Mouse (Mus musculus): Measurements from ENCODE around the gene Mcm9. TPM values are rescaled to one million over a fixed set of nuclear protein-coding genes. Genes with fewer than 3 reads are reported as not detected.

Gene Mcm9
- polyA plus RNA-seq, 1 experiment from 2014 or later, result 15.4 TPM

DNA sequence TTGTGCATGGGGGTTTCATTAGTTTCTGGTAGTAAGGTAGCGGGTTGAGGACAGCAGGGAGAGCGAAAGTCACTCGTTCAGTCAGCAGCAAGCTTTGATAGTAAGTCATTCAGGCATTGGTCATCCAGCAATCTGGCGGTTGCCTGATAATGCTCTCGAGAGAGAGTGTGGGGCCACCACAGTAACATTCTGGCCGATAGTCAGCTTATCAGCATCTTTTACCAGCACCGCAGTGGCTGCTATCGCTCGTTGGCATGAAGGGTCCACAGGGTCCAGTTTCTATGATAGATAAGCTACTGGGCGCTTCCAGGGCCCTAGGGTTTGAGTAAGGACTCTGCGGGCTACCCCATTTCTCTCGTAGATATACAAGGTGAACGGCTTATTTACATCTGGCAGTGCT, 136.3 kb downstream of the Mcm9 start:
- Histone ChIP-seq H3K4me3 (replicated peaks) (no peak overlapping the region), H3K36me3 (no peaks in the 10 kb centered on the region), H3K27ac (no peak overlapping the region), H3K27me3 (no peaks in the 10 kb centered on the region), H3K9ac (replicated peaks) (no peak overlapping the region), H3K9me3 (peaks cover 14% of the 10 kb centered on the region), H3K4me1 (replicated peaks) (no peaks in the 10 kb centered on the region), H3K4me2 (no peak overlapping the region)
- WGBS, result 93% methylated on average over 13 of the region's 13 CpGs
- ATAC-seq (ENCODE audit: insufficient number of reproducible peaks, insufficient read depth, low FRiP score, low TSS enrichment, low read depth), result no peak

Other genes with a start within 250 kb of the Mcm9 start
- gene Asf1a, start 33.7 kb downstream of the Mcm9 start, polyA plus RNA-seq (2016; fragmentation: Nextera tagmentation; extraction: Ambion mirVana), result 170 and 172 TPM in 2 replicates
- 8.1 and 8.6 TPM in 2 replicates for gene Fam184a, start 120.7 kb upstream of the Mcm9 start, polyA plus RNA-seq (2016; fragmentation: Nextera tagmentation; extraction: Ambion mirVana)

All from limb, embryonic 12.5 days (tissue).